Mouse (Mus musculus) forebrain, postnatal 0 days (tissue): ENCODE data around the gene Glce. TPM values are rescaled to one million over a fixed set of nuclear protein-coding genes. Genes with fewer than 3 reads are reported as not detected.

Experiments used
- ATAC-seq: fragments of 200-750 bp; cut with Nextera tagmentation; 2 replicates; pipeline ENCODE4 v1.8.0; 2017; ENCODE audit warnings: mild to moderate bottlenecking, moderate library complexity
- DNase-seq: peaks from one replicate; pipeline ENCODE4 v3.0.0-alpha.2; 2015
- H3K27ac ChIP-seq: fragments of 300-500 bp; sonication (generic); 2 replicates; pipeline ENCODE4 v1.5.1; 2014; ENCODE audit warnings: low read depth, mild to moderate bottlenecking, antibody characterized with exemption, low read length, moderate library complexity, mixed read lengths
- H3K27me3 ChIP-seq: fragments of 300-500 bp; sonication (generic); 2 replicates; pipeline ENCODE4 v1.6.1; 2014; ENCODE audit warnings: mild to moderate bottlenecking, low read length, mixed read lengths; ENCODE audit not compliant: insufficient read depth
- H3K36me3 ChIP-seq: fragments of 300-500 bp; sonication (generic); 2 replicates; pipeline ENCODE4 v1.6.1; 2014; ENCODE audit warnings: mild to moderate bottlenecking, moderate library complexity; ENCODE audit not compliant: insufficient read depth
- H3K4me1 ChIP-seq: fragments of 300-500 bp; sonication (generic); 2 replicates; pipeline ENCODE4 v1.6.1; 2014; ENCODE audit warnings: antibody characterized with exemption; ENCODE audit not compliant: insufficient read depth
- H3K4me2 ChIP-seq: fragments of 300-500 bp; sonication (generic); 2 replicates; pipeline ENCODE4 v1.6.1; 2014; ENCODE audit warnings: low read depth, mild to moderate bottlenecking, moderate library complexity
- H3K4me3 ChIP-seq: fragments of 300-500 bp; sonication (generic); 2 replicates; pipeline ENCODE4 v1.5.1; 2014; ENCODE audit warnings: low read depth, low read length, mixed read lengths
- H3K9ac ChIP-seq: fragments of 300-500 bp; sonication (generic); 2 replicates; pipeline ENCODE4 v1.6.1; 2014; ENCODE audit warnings: mild to moderate bottlenecking
- H3K9me3 ChIP-seq: fragments of 300-500 bp; sonication (generic); 2 replicates; pipeline ENCODE4 v1.6.1; 2016; ENCODE audit warnings: low read length
- CTCF ChIP-seq: sonication (generic); IDR thresholded peaks from 2 replicates; pipeline ENCODE4 v1.5.1; 2016; ENCODE audit warnings: antibody characterized with exemption, control low read depth, low read depth
- WGBS: fragments of 180-500 bp; shearing (Covaris S2); extraction: QIAGEN DNeasy Blood & Tissue Kit; methylation state at CpG from one replicate; pipeline ENCODE4 v1.1.7; 2014; 5-methylcytosine and 5-hydroxymethylcytosine counted together
- polyA plus RNA-seq: library from polyadenylated mRNA; unstranded; fragments of >200 nt; fragmentation: Nextera tagmentation; extraction: Ambion mirVana; gene quantifications from 2 replicates; pipeline ENCODE4 v1.2.1, GENCODE M21; 2015
- total RNA-seq: library from RNA; depleted of rRNA; stranded (reverse); fragments of >200 nt; gene quantifications from 2 replicates; pipeline ENCODE4 v1.2.3, GENCODE M21; 2014

Glce gene
- total and polyA plus RNA-seq, 2 experiments from 2014 or later, result 15.3 to 36.9 TPM

DNA sequence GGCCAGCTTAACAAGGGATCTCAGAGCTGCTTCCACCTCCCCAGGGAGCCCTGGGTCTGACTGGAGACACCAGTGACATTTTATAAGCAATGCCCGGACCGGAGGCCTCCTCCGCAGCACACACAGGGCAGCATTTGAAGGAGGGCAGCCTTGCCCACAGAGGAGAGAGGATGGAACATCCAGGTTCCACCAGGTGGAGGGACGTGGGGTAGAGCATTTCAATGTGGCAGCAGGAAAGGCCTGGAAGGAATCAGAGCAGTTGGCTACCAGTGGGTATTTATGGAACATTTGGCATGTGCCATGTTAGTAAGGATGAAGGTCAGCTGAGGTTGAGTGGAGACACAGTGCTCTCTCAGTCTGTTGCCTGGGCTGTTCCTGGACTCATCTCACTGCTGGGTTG, 36.3 kb upstream of the Glce start:
- no peak for DNase-seq
- WGBS, result 90% methylated on average over 4 of the region's 4 CpGs
- no peak overlapping the region for H3K27ac ChIP-seq

DNA sequence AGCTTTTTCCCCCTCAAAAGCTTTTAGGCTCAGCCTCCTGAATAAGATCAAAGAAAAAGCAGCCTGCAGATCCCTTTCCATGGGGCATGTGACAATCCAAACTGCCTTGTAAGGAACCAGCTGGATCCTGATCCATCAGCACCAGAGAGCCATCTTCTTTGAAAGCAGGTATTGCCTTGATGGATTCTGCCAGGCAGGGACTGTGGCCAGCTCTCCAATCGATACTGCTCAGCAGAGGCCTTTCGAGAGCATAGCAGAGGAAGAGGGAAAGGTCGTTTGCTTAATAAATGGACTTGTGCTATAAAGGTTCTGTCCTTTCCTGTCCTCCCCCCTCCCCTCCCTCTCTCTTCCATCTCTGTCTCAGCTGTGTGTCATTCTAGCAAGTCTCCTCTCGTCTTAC, 33.4 kb upstream of the Glce start:
- no peak overlapping the region for H3K27ac ChIP-seq
- H3K27me3 ChIP-seq, result no peaks in the 10 kb centered on the region
- no peaks in the 10 kb centered on the region for H3K9me3 ChIP-seq
- H3K36me3 ChIP-seq, result no peaks in the 10 kb centered on the region
- no peak for DNase-seq
- H3K9ac ChIP-seq, result no peak overlapping the region
- no peak overlapping the region for H3K4me3 ChIP-seq
- no peak for TF ChIP-seq CTCF
- no peak overlapping the region for H3K4me2 ChIP-seq
- 42% methylated on average over 4 of the region's 4 CpGs for WGBS
- no peaks in the 10 kb centered on the region for H3K4me1 ChIP-seq
- ATAC-seq, result no peak

More for the DNA sequence above, 36.3 kb upstream of the Glce start:
- H3K27me3 ChIP-seq, result no peaks in the 10 kb centered on the region
- TF ChIP-seq CTCF, result no peak
- no peak overlapping the region for H3K4me2 ChIP-seq
- no peaks in the 10 kb centered on the region for H3K4me1 ChIP-seq
- no peaks in the 10 kb centered on the region for H3K36me3 ChIP-seq
- ATAC-seq, result no peak
- H3K4me3 ChIP-seq, result no peak overlapping the region
- H3K9me3 ChIP-seq, result no peaks in the 10 kb centered on the region
- no peak overlapping the region for H3K9ac ChIP-seq

DNA sequence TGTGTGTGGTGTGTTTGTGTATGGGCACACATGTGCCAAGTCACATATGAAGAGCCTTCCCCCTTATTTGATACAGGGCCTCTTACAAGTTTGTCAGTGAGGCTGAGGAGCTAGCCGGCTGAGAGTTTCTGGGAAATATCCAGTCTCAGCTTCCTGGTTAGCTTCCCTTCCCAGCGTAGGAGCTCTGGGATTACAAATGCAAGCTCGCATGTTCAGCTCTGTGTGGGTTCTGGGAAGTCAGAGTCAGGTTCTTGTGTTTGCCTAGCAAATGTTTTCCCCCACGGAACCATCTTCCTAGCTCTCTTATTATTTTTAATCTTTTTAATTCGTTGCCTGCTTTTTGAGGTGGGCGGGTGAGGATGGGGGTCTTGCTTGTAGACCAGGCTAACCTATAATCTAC, 32.9 kb upstream of the Glce start:
- no peak overlapping the region for H3K4me2 ChIP-seq
- H3K27me3 ChIP-seq, result no peaks in the 10 kb centered on the region
- ATAC-seq (no peak), DNase-seq (no peak)
- TF ChIP-seq CTCF, result no peak
- H3K9ac ChIP-seq, result no peak overlapping the region
- no peak overlapping the region for H3K27ac ChIP-seq
- H3K4me3 ChIP-seq, result no peak overlapping the region
- no peaks in the 10 kb centered on the region for H3K36me3 ChIP-seq
- H3K9me3 ChIP-seq, result no peaks in the 10 kb centered on the region
- no peaks in the 10 kb centered on the region for H3K4me1 ChIP-seq
- WGBS, result 77% methylated on average over 6 of the region's 6 CpGs

DNA sequence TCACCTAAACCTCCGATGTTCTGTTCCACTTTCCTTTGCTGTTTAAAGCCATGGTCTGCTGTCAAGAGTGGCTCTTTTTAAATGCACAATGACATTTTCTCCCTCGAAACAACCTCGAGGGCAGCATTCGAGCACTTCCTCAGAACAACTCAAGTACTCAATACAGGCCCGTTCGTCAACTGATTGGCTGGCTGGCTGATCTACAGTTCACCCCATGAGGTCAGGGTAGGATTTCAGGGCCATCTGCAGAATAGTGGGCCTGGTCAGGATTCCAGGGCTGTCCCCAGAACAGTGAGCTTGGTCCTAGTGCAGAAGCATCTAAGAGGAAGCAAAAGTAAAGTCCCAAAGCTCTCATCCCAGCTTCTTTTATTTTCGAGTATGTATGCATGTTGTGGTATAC, 32.5 kb upstream of the Glce start:
- Histone ChIP-seq H3K27ac (no peak overlapping the region), H3K4me1 (no peaks in the 10 kb centered on the region), H3K4me3 (no peak overlapping the region), H3K36me3 (no peaks in the 10 kb centered on the region), H3K9me3 (no peaks in the 10 kb centered on the region), H3K27me3 (no peaks in the 10 kb centered on the region), H3K4me2 (no peak overlapping the region), H3K9ac (no peak overlapping the region)
- no peak for ATAC-seq
- DNase-seq, result no peak
- no peak for TF ChIP-seq CTCF
- 78% methylated on average over 7 of the region's 7 CpGs for WGBS

DNA sequence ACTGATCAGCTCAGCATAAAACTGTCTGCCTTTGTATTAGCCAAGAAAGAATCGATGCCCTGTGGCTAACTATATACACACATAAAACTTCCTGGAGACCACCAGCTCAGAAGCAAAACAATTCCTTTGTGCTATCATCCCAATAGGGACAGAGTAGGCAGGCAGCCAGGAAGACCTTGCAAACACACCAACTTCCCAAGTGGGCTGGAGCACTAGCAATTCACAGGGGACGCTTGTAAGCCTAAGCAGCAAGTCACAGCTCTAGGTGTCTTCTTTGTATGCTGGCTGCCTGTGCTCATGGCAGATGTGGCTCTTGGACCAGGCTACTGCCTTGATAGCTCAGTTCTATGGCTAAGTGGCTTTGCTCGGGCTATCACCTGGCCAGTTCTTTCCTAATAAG, 32.1 kb upstream of the Glce start:
- Histone ChIP-seq H3K27me3 (no peaks in the 10 kb centered on the region), H3K4me1 (no peaks in the 10 kb centered on the region), H3K9ac (no peak overlapping the region), H3K4me3 (no peak overlapping the region), H3K4me2 (no peak overlapping the region), H3K36me3 (no peaks in the 10 kb centered on the region), H3K27ac (no peak overlapping the region), H3K9me3 (no peaks in the 10 kb centered on the region)
- WGBS, result 55% methylated on average over 3 of the region's 3 CpGs
- TF ChIP-seq CTCF, result no peak
- ATAC-seq, result no peak
- no peak for DNase-seq

- peak; percentile 34 for DNase-seq
- ATAC-seq, result peak; percentile 47; the same call in 1 of the 2 replicates
- H3K9ac ChIP-seq, result no peak overlapping the region
Measured at GRCm38 (mm10) chr9:62153263-62153662, 30.8 kb upstream of the Glce start.

GRCm38 (mm10) chr9:62152506-62152905, 30.1 kb upstream of the Glce start:
- no peaks in the 10 kb centered on the region for H3K27me3 ChIP-seq
- H3K9me3 ChIP-seq, result no peaks in the 10 kb centered on the region
- no peak for DNase-seq
- no peaks in the 10 kb centered on the region for H3K36me3 ChIP-seq
- TF ChIP-seq CTCF, result no peak
- H3K4me1 ChIP-seq, result no peaks in the 10 kb centered on the region
- H3K27ac ChIP-seq, result no peak overlapping the region
- ATAC-seq, result no peak
- 87% methylated on average over 2 of the region's 2 CpGs for WGBS
- no peak overlapping the region for H3K4me2 ChIP-seq
- H3K4me3 ChIP-seq, result no peak overlapping the region
- no peak overlapping the region for H3K9ac ChIP-seq

More at GRCm38 (mm10) chr9:62153263-62153662, 30.8 kb upstream of the Glce start:
- 48% methylated on average over 7 of the region's 7 CpGs for WGBS
- Histone ChIP-seq H3K9me3 (no peaks in the 10 kb centered on the region), H3K4me3 (no peak overlapping the region), H3K4me2 (no peak overlapping the region), H3K27me3 (no peaks in the 10 kb centered on the region), H3K36me3 (no peaks in the 10 kb centered on the region), H3K27ac (no peak overlapping the region), H3K4me1 (no peaks in the 10 kb centered on the region)
- TF ChIP-seq CTCF, result no peak

DNA sequence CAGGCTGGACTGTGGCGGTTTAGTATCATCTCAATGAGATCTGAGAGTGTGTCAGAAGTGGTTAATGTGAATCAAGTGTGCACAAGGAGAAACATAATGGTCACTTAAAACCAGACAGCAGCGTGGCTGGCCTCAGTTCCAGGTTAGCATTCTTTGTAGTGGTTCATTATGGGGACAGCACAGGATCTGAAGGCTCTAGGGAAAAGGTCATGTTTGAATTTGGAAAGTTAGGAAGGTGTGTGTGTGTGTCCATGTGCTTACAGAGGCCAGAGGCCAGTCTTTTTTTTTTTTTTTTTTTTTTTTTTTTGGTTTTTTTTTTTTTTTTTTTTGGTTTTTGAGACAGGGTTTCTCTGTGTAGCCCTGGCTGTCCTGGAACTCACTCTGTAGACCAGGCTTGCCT, 22.7 kb upstream of the Glce start:
- Histone ChIP-seq H3K4me1 (no peaks in the 10 kb centered on the region), H3K4me3 (no peak overlapping the region), H3K27me3 (no peaks in the 10 kb centered on the region), H3K27ac (no peak overlapping the region), H3K4me2 (no peak overlapping the region), H3K9ac (no peak overlapping the region), H3K36me3 (no peaks in the 10 kb centered on the region), H3K9me3 (no peaks in the 10 kb centered on the region)
- no peak for DNase-seq
- no peak for TF ChIP-seq CTCF
- 85% methylated on average over 2 of the region's 2 CpGs for WGBS
- no peak for ATAC-seq
